In the genomic region with DNA sequence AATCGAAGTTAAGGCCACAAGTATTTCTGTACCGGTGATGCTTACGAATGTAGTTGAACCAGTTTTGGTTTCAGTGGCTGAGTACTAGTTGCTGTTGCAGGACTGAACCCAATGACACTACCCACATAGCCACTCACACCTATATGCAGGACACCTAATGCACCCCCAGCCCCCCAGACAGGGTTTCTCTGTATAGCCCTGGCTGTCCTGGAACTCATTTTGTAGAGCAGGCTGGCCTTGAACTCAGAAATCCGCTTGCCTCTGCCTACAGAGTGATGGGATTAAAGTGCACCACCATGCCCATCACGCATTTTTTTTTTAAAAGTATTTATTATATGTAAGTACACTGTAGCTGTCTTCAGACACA, we compare ENCODE assay signal across 9 mouse cellular contexts. TPM values are rescaled to one million over a fixed set of nuclear protein-coding genes. Genes with fewer than 3 reads are reported as not detected.
DNase-seq lines count a peak whose midpoint lies in the region; ATAC-seq and TF ChIP-seq lines count a peak whose summit lies in the region.
"Had no signal": no experiment of that assay in that cellular context is flagged by ENCODE, and none has a peak within 500 bp of the region (broad histone marks: within the 10 kb centered on the region; RNA-seq: fewer than 3 reads in every experiment).

No protein-coding gene starts in this region.

- no peak for DNase-seq in forebrain, embryonic 10.5 days (ENCODE audit: extremely low spot score, low spot score)
- DNase-seq in lung, postnatal 36 days = no peak
- DNase-seq in limb, embryonic 14.5 days (ENCODE audit: low spot score) = no peak
- DNase-seq in B cell, adult 2 months = no peak
- no peak for DNase-seq in left cerebral cortex, postnatal 25 days (ENCODE audit: low spot score in 2 of 2)

- intact Hi-C loops in left cerebral cortex, postnatal 25 days (cut with DNase I) = loop anchor here (5.0 kb wide), 1 partner anchor 155 kb away; the partner anchor contains the start of gene Upf1

- no peak overlapping the region for H3K9ac ChIP-seq in forebrain, embryonic 16.5 days (replicated peaks; ENCODE audit: low read depth, low read length)
- no peak overlapping the region for H3K9ac ChIP-seq in lung, embryonic 16.5 days (ENCODE audit: low read length)
- peak overlapping the region; percentile 73; the same call in 1 of the 2 replicates for H3K9ac ChIP-seq in limb, embryonic 14.5 days (ENCODE audit: low read depth, low read length, severe bottlenecking)
- peak overlapping the region; percentile 14; the same call in 1 of the 2 replicates for H3K9ac ChIP-seq in stomach, embryonic 16.5 days (ENCODE audit: low read length)

- H3K27me3 ChIP-seq in forebrain, embryonic 10.5 days (ENCODE audit: poor library complexity, severe bottlenecking) = peaks cover 29% of the 10 kb centered on the region
- H3K27me3 ChIP-seq in forebrain, embryonic 16.5 days (replicated peaks; ENCODE audit: control insufficient read depth, insufficient read depth, low read length) = peaks cover 17% of the 10 kb centered on the region
- peaks cover 6% of the 10 kb centered on the region; the same call in 1 of the 2 replicates for H3K27me3 ChIP-seq in lung, embryonic 16.5 days (ENCODE audit: control insufficient read depth, insufficient read depth, low read depth, low read length)
- peaks cover 3% of the 10 kb centered on the region; the same call in 1 of the 2 replicates for H3K27me3 ChIP-seq in limb, embryonic 14.5 days (ENCODE audit: control insufficient read depth, insufficient read depth, low read length)
- H3K27me3 ChIP-seq in stomach, embryonic 16.5 days (ENCODE audit: control insufficient read depth, insufficient read depth, low read length) = 0 out of 2 replicates have a peak, but pooled peaks cover 3% of the 10 kb centered on the region

- no peaks in the 10 kb centered on the region for H3K9me3 ChIP-seq in forebrain, embryonic 10.5 days
- H3K9me3 ChIP-seq in forebrain, embryonic 16.5 days (ENCODE audit: control insufficient read depth, low read length) = no peaks in the 10 kb centered on the region
- H3K9me3 ChIP-seq in lung, embryonic 16.5 days (ENCODE audit: control insufficient read depth, low read length) = no peaks in the 10 kb centered on the region
- no peaks in the 10 kb centered on the region for H3K9me3 ChIP-seq in limb, embryonic 14.5 days (ENCODE audit: control insufficient read depth, low read length)
- no peaks in the 10 kb centered on the region for H3K9me3 ChIP-seq in stomach, embryonic 16.5 days (replicated peaks; ENCODE audit: control insufficient read depth, low read length)

- 56% methylated on average over 5 of the region's 5 CpGs for WGBS in forebrain, embryonic 10.5 days
- WGBS in forebrain, embryonic 16.5 days = 64% methylated on average over 5 of the region's 5 CpGs
- WGBS in lung, embryonic 16.5 days = 52% methylated on average over 5 of the region's 5 CpGs
- 55% methylated on average over 5 of the region's 5 CpGs for WGBS in limb, embryonic 14.5 days
- WGBS in stomach, embryonic 16.5 days = 54% methylated on average over 5 of the region's 5 CpGs

- H3K4me1 ChIP-seq in forebrain, embryonic 10.5 days = peaks cover 80% of the 10 kb centered on the region
- H3K4me1 ChIP-seq in forebrain, embryonic 16.5 days (replicated peaks; ENCODE audit: control insufficient read depth, insufficient read depth, low read length) = peaks cover 44% of the 10 kb centered on the region
- H3K4me1 ChIP-seq in lung, embryonic 16.5 days (replicated peaks; ENCODE audit: control insufficient read depth, insufficient read depth, low read length) = peaks cover 47% of the 10 kb centered on the region
- H3K4me1 ChIP-seq in limb, embryonic 14.5 days (ENCODE audit: control insufficient read depth, insufficient read depth, low read length) = peaks cover 52% of the 10 kb centered on the region
- peaks cover 44% of the 10 kb centered on the region for H3K4me1 ChIP-seq in stomach, embryonic 16.5 days (ENCODE audit: control insufficient read depth, insufficient read depth, low read length)

- no peak for ATAC-seq in forebrain, embryonic 16.5 days
- ATAC-seq in lung, embryonic 16.5 days (ENCODE audit: low read depth) = no peak
- ATAC-seq in limb, embryonic 14.5 days (ENCODE audit: low FRiP score, low read depth) = no peak
- ATAC-seq in stomach, embryonic 16.5 days (ENCODE audit: insufficient read depth, low FRiP score) = no peak

- peak overlapping the region; percentile 94 for H3K27ac ChIP-seq in forebrain, embryonic 10.5 days
- no peak overlapping the region for H3K27ac ChIP-seq in forebrain, embryonic 16.5 days (ENCODE audit: low read length)
- no peak overlapping the region for H3K27ac ChIP-seq in lung, embryonic 16.5 days (ENCODE audit: low read length)
- H3K27ac ChIP-seq in limb, embryonic 14.5 days (replicated peaks; ENCODE audit: low read depth, low read length) = no peak overlapping the region
- H3K27ac ChIP-seq in stomach, embryonic 16.5 days (ENCODE audit: low read length) = peak overlapping the region; percentile 94

- peaks cover 43% of the 10 kb centered on the region for H3K36me3 ChIP-seq in forebrain, embryonic 10.5 days (replicated peaks)
- peaks cover 9% of the 10 kb centered on the region for H3K36me3 ChIP-seq in forebrain, embryonic 16.5 days (ENCODE audit: control insufficient read depth, insufficient read depth)
- peaks cover 18% of the 10 kb centered on the region for H3K36me3 ChIP-seq in lung, embryonic 16.5 days (ENCODE audit: control insufficient read depth, insufficient read depth, low read length)
- H3K36me3 ChIP-seq in limb, embryonic 14.5 days (ENCODE audit: control insufficient read depth, insufficient read depth, low read length) = peaks cover 23% of the 10 kb centered on the region
- H3K36me3 ChIP-seq in stomach, embryonic 16.5 days (ENCODE audit: control insufficient read depth, insufficient read depth, low read length) = peaks cover 14% of the 10 kb centered on the region; the same call in 1 of the 2 replicates

- no peak overlapping the region for H3K4me2 ChIP-seq in forebrain, embryonic 16.5 days (ENCODE audit: low read length)
- H3K4me2 ChIP-seq in lung, embryonic 16.5 days (ENCODE audit: low read depth, low read length) = peak overlapping the region; percentile 88
- H3K4me2 ChIP-seq in limb, embryonic 14.5 days (replicated peaks; ENCODE audit: low read depth, low read length, severe bottlenecking) = 0 out of 2 replicates have a peak overlapping the region, but pooled peaks have one; percentile 74
- H3K4me2 ChIP-seq in stomach, embryonic 16.5 days (ENCODE audit: low read depth, low read length) = peak overlapping the region; percentile 91; the same call in 1 of the 2 replicates

- H3K4me3 ChIP-seq in forebrain, embryonic 10.5 days = peak overlapping the region; percentile 61
- no peak overlapping the region for H3K4me3 ChIP-seq in forebrain, embryonic 16.5 days (replicated peaks; ENCODE audit: low read length)
- H3K4me3 ChIP-seq in lung, embryonic 16.5 days (ENCODE audit: low read length) = peak overlapping the region; percentile 78
- H3K4me3 ChIP-seq in limb, embryonic 14.5 days (replicated peaks; ENCODE audit: low read length) = peak overlapping the region; percentile 57; the same call in 1 of the 2 replicates
- H3K4me3 ChIP-seq in stomach, embryonic 16.5 days (replicated peaks; ENCODE audit: low read length) = peak overlapping the region; percentile 82; the same call in 1 of the 2 replicates

- TF ChIP-seq POLR2A in limb, embryonic 14.5 days (IDR thresholded peaks at IDR 0.05; ENCODE audit: borderline replicate concordance, extremely low read depth, insufficient read depth, insufficient read length) = no peak

RNA-seq across cellular contexts. Expression of gene Rex1bd, which starts 0.5 kb away (rescaled TPM):
- polyA plus RNA-seq in forebrain, embryonic 10.5 days (2016; fragmentation: Nextera tagmentation; extraction: Ambion mirVana) = 126 and 136 TPM in 2 replicates
- 149 and 157 TPM in 2 replicates for polyA plus RNA-seq in forebrain, embryonic 16.5 days (2015; fragmentation: Nextera tagmentation; extraction: Ambion mirVana)
- polyA plus RNA-seq in lung, embryonic 16.5 days (2015; fragmentation: Nextera tagmentation; extraction: Ambion mirVana) = 125 and 133 TPM in 2 replicates
- polyA plus RNA-seq in limb, embryonic 14.5 days (2012; rRNA removed) = 154 and 175 TPM in 2 replicates
- 152 and 156 TPM in 2 replicates for polyA plus RNA-seq in limb, embryonic 14.5 days (2014; fragmentation: Nextera tagmentation; extraction: Ambion mirVana)
- polyA plus RNA-seq in stomach, embryonic 16.5 days (2015; fragmentation: Nextera tagmentation; extraction: Ambion mirVana) = 118 and 125 TPM in 2 replicates
- total RNA-seq in left cerebral cortex, postnatal 25 days (2021) = 100 to 1,000 TPM; 104 TPM

RNA-seq across cellular contexts. Expression of gene Uba52, which starts 3.6 kb away (rescaled TPM):
- 879 and 899 TPM in 2 replicates for polyA plus RNA-seq in forebrain, embryonic 10.5 days (2016; fragmentation: Nextera tagmentation; extraction: Ambion mirVana)
- polyA plus RNA-seq in forebrain, embryonic 16.5 days (2015; fragmentation: Nextera tagmentation; extraction: Ambion mirVana) = 660 and 697 TPM in 2 replicates
- polyA plus RNA-seq in lung, embryonic 16.5 days (2015; fragmentation: Nextera tagmentation; extraction: Ambion mirVana) = 917 and 987 TPM in 2 replicates
- 1,215 and 1,844 TPM in 2 replicates for polyA plus RNA-seq in limb, embryonic 14.5 days (2012; rRNA removed)
- polyA plus RNA-seq in limb, embryonic 14.5 days (2014; fragmentation: Nextera tagmentation; extraction: Ambion mirVana) = 1,031 and 1,113 TPM in 2 replicates
- 719 and 930 TPM in 2 replicates for polyA plus RNA-seq in stomach, embryonic 16.5 days (2015; fragmentation: Nextera tagmentation; extraction: Ambion mirVana)
- 100 to 1,000 TPM; 886 to 927 TPM for total RNA-seq in left cerebral cortex, postnatal 25 days (2021)

RNA-seq across cellular contexts. Expression of gene Crlf1, which starts 14.1 kb away (rescaled TPM):
- 34.1 and 48.4 TPM in 2 replicates for polyA plus RNA-seq in forebrain, embryonic 10.5 days (2016; fragmentation: Nextera tagmentation; extraction: Ambion mirVana)
- polyA plus RNA-seq in forebrain, embryonic 16.5 days (2015; fragmentation: Nextera tagmentation; extraction: Ambion mirVana) = 6.1 and 8.2 TPM in 2 replicates
- polyA plus RNA-seq in lung, embryonic 16.5 days (2015; fragmentation: Nextera tagmentation; extraction: Ambion mirVana) = 166 and 169 TPM in 2 replicates
- polyA plus RNA-seq in limb, embryonic 14.5 days (2012; rRNA removed) = 98.9 and 127 TPM in 2 replicates
- 91.5 and 103 TPM in 2 replicates for polyA plus RNA-seq in limb, embryonic 14.5 days (2014; fragmentation: Nextera tagmentation; extraction: Ambion mirVana)
- 3.4 and 4.9 TPM in 2 replicates for polyA plus RNA-seq in stomach, embryonic 16.5 days (2015; fragmentation: Nextera tagmentation; extraction: Ambion mirVana)
- 1 to 10 TPM; 2.3 to 3.5 TPM for total RNA-seq in left cerebral cortex, postnatal 25 days (2021)

RNA-seq across cellular contexts. Expression of gene Tmem59l, which starts 19.9 kb away (rescaled TPM):
- 16.7 and 19.5 TPM in 2 replicates for polyA plus RNA-seq in forebrain, embryonic 10.5 days (2016; fragmentation: Nextera tagmentation; extraction: Ambion mirVana)
- polyA plus RNA-seq in forebrain, embryonic 16.5 days (2015; fragmentation: Nextera tagmentation; extraction: Ambion mirVana) = 74.9 and 90.8 TPM in 2 replicates
- polyA plus RNA-seq in lung, embryonic 16.5 days (2015; fragmentation: Nextera tagmentation; extraction: Ambion mirVana) = 5.6 and 7.0 TPM in 2 replicates
- polyA plus RNA-seq in limb, embryonic 14.5 days (2012; rRNA removed) = 13.1 and 17.7 TPM in 2 replicates
- 15.7 and 17.5 TPM in 2 replicates for polyA plus RNA-seq in limb, embryonic 14.5 days (2014; fragmentation: Nextera tagmentation; extraction: Ambion mirVana)
- 2.8 and 4.3 TPM in 2 replicates for polyA plus RNA-seq in stomach, embryonic 16.5 days (2015; fragmentation: Nextera tagmentation; extraction: Ambion mirVana)
- 100 to 1,000 TPM; 264 to 286 TPM for total RNA-seq in left cerebral cortex, postnatal 25 days (2021)
- total RNA-seq: heart, adult 8-10 months had no signal

RNA-seq across cellular contexts. Expression of gene Fkbp8, which starts 20.5 kb away (rescaled TPM):
- polyA plus RNA-seq in forebrain, embryonic 10.5 days (2016; fragmentation: Nextera tagmentation; extraction: Ambion mirVana) = 295 and 303 TPM in 2 replicates
- polyA plus RNA-seq in forebrain, embryonic 16.5 days (2015; fragmentation: Nextera tagmentation; extraction: Ambion mirVana) = 402 and 462 TPM in 2 replicates
- polyA plus RNA-seq in lung, embryonic 16.5 days (2015; fragmentation: Nextera tagmentation; extraction: Ambion mirVana) = 300 and 319 TPM in 2 replicates
- polyA plus RNA-seq in limb, embryonic 14.5 days (2012; rRNA removed) = 363 and 431 TPM in 2 replicates
- 219 and 248 TPM in 2 replicates for polyA plus RNA-seq in limb, embryonic 14.5 days (2014; fragmentation: Nextera tagmentation; extraction: Ambion mirVana)
- polyA plus RNA-seq in stomach, embryonic 16.5 days (2015; fragmentation: Nextera tagmentation; extraction: Ambion mirVana) = 291 and 298 TPM in 2 replicates
- 100 to 1,000 TPM; 403 TPM for total RNA-seq in left cerebral cortex, postnatal 25 days (2021)

Comparison
In these comparisons a context has a peak if more than half of its experiments do, and no peak if none do; other contexts are left out.
1. H3K27ac ChIP-seq: peak in forebrain, embryonic 10.5 days (single experiment) and stomach, embryonic 16.5 days (single experiment); none in forebrain, embryonic 16.5 days (single experiment), lung, embryonic 16.5 days (single experiment) and limb, embryonic 14.5 days (single experiment).
2. H3K9ac ChIP-seq: peak in limb, embryonic 14.5 days (single experiment) and stomach, embryonic 16.5 days (single experiment); none in forebrain, embryonic 16.5 days (single experiment) and lung, embryonic 16.5 days (single experiment).